Mouse (Mus musculus) small intestine, adult 2 months (tissue): ENCODE results near the gene Ccser1. TPM values are rescaled to one million over a fixed set of nuclear protein-coding genes. Genes with fewer than 3 reads are reported as not detected.
A peak's percentile ranks its signal among the peaks of the same experiment; 100 is the strongest.

Source experiments
- H3K27ac ChIP-seq: fragments of 200-500 bp; 2 replicates; pipeline ENCODE4 v1.5.1; 2012; ENCODE audit warnings: low read depth, low read length, control low read depth, inconsistent platforms; ENCODE audit not compliant: insufficient read depth
- H3K27me3 ChIP-seq: fragments of 200-500 bp; 2 replicates; pipeline ENCODE4 v1.6.1; 2012; ENCODE audit warnings: mild to moderate bottlenecking, moderate library complexity, low read length, inconsistent platforms; ENCODE audit not compliant: control insufficient read depth, insufficient read depth
- H3K36me3 ChIP-seq: fragments of 200-500 bp; 2 replicates; pipeline ENCODE4 v1.6.1; 2012; ENCODE audit warnings: mild to moderate bottlenecking, low read length, control low read depth, inconsistent platforms; ENCODE audit not compliant: control insufficient read depth, insufficient read depth
- H3K4me1 ChIP-seq: fragments of 200-500 bp; 2 replicates; pipeline ENCODE4 v1.6.1; 2012; ENCODE audit warnings: low read length, inconsistent platforms, mixed read lengths; ENCODE audit not compliant: control insufficient read depth, insufficient read depth, insufficient read length
- H3K4me3 ChIP-seq: fragments of 200-500 bp; 2 replicates; pipeline ENCODE4 v1.5.1; 2012; ENCODE audit warnings: low read depth, mild to moderate bottlenecking, control low read depth, inconsistent platforms, low read length, moderate library complexity
- CTCF ChIP-seq: fragments of 200-500 bp; IDR thresholded peaks from 2 replicates; pipeline ENCODE4 v1.5.1; 2012; ENCODE audit warnings: low read depth, mild to moderate bottlenecking, control low read depth, inconsistent platforms, low read length, moderate library complexity, mixed read lengths; ENCODE audit not compliant: insufficient replicate concordance, insufficient read length; ENCODE audit errors: extremely low read depth
- POLR2A ChIP-seq: fragments of 200-500 bp; IDR thresholded peaks from 2 replicates; pipeline ENCODE4 v1.6.1; 2012; ENCODE audit warnings: low read depth, mild to moderate bottlenecking, control low read depth, inconsistent platforms, low read length, moderate library complexity
- WGBS: fragments of 180-500 bp; shearing (Covaris S2); methylation state at CpG from one replicate; pipeline ENCODE4 v1.1.7; 2018; 5-methylcytosine and 5-hydroxymethylcytosine counted together
- polyA plus RNA-seq: library from polyadenylated mRNA; depleted of rRNA; stranded (reverse); fragments of >200 nt; gene quantifications from 2 replicates; pipeline ENCODE4 v1.2.3, GENCODE M21; 2012

The Ccser1 gene
- polyA plus RNA-seq, 1 experiment: 2.4 TPM

DNA sequence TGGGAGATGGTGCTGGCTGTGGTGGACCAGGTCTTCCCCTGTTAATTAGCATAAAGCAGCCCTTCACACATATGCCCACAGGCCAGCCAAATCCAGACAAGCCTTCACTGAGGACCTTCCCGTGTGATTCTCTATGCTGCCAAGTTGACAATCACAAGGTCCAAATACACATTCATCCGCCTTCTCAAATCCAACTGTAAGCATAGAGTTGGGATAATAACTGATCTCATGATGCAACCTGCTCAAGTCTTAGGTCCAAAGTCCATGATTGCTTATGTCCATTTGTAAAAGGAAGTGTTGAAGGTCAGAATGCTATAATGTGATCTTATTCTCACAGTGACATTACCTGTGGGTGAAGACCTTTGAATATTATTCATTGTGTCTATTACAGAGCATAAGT lies 43.4 kb downstream of the Ccser1 start:
- Histone ChIP-seq H3K4me3 (no peak overlapping the region), H3K27me3 (no peaks in the 10 kb centered on the region), H3K27ac (peak overlapping the region; percentile 42; the same call in 1 of the 2 replicates), H3K36me3 (no peaks in the 10 kb centered on the region), H3K4me1 (peaks cover 5% of the 10 kb centered on the region)
- TF ChIP-seq POLR2A: no peak
- no peak for TF ChIP-seq CTCF
- 32% methylated on average over 2 of the region's 2 CpGs for WGBS

DNA sequence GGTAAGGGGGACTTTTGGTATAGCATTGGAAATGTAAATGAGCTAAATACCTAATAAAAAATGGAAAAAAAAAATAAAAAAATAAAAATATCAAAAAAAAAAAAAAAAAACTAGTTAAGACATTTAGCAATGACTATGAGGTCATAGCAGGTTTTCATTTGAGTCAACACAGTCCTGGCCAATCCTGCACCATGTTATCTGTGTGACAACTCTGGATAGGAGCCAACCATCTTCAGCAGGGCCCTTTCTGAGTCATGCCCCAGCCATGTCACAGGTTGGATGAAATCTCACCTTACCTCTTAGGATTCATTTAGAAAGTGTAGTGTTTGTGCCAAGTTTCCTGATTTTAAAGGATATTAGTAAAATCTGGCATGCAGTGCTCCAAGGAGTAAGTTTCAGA lies 45.2 kb downstream of the Ccser1 start:
- TF ChIP-seq POLR2A (no peak), CTCF (no peak)
- Histone ChIP-seq H3K27ac (no peak overlapping the region), H3K4me3 (no peak overlapping the region), H3K27me3 (no peaks in the 10 kb centered on the region), H3K36me3 (no peaks in the 10 kb centered on the region), H3K4me1 (peaks cover 5% of the 10 kb centered on the region)

DNA sequence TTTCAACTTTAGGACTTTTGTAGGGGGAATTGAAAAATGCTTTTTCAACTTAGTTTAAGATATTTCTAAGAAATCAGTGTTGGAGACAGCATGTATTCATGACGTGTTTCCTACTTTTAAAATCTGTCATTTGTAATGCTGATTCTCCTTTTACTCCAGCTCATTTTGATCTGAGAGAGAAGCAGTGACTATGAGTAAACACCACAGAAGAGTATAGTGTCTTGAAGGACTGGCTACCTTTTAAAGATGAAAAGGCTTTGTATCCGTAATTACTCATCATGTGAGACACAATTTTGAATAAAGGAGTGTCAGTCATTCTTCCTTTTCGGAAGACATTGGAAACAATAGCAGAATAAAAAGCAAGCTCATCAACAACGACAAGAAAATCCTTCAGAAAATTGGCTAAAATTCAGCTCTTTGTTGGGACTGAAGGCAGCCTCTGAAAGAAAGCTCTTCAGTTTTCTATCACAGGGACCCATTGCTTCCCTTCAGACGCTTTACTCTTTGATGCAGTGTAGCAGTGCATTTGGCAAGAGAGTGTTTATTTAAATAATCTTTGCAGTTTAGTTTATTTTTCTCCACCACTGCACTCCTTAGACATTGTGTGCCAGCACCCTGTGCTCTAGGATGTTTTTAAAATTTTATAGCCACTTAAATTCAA lies 50.1 kb downstream of the Ccser1 start:
- H3K27ac ChIP-seq: no peak overlapping the region
- TF ChIP-seq POLR2A (no peak), CTCF (no peak)
- peaks cover 2% of the 10 kb centered on the region; the same call in 1 of the 2 replicates for H3K4me1 ChIP-seq
- H3K4me3 ChIP-seq: no peak overlapping the region
- 74% methylated on average over 5 of the region's 5 CpGs for WGBS
- no peaks in the 10 kb centered on the region for H3K27me3 ChIP-seq
- no peaks in the 10 kb centered on the region for H3K36me3 ChIP-seq

DNA sequence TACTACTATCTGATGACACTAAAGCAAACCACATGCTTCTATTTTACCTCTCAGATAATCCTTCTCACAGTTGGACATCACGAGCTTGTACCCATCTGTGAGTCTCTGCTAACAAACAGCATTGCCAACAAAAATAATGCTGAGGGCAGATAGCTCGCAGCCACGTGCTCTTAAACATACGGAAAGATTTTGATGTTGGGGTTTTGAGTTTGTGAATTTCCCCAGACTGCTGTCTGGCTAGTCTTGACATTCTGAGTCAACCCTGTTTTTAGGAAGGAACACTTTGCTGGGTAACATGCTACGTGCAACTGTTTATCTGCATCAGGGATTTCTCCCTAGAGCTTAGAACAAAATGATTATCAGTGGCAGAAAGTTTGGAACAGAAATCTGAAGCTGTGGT lies 52.9 kb downstream of the Ccser1 start:
- no peaks in the 10 kb centered on the region for H3K36me3 ChIP-seq
- H3K4me1 ChIP-seq: no peaks in the 10 kb centered on the region
- 75% methylated on average over 5 of the region's 5 CpGs for WGBS
- no peaks in the 10 kb centered on the region for H3K27me3 ChIP-seq
- H3K27ac ChIP-seq: no peak overlapping the region
- TF ChIP-seq CTCF: no peak
- no peak for TF ChIP-seq POLR2A
- no peak overlapping the region for H3K4me3 ChIP-seq

DNA sequence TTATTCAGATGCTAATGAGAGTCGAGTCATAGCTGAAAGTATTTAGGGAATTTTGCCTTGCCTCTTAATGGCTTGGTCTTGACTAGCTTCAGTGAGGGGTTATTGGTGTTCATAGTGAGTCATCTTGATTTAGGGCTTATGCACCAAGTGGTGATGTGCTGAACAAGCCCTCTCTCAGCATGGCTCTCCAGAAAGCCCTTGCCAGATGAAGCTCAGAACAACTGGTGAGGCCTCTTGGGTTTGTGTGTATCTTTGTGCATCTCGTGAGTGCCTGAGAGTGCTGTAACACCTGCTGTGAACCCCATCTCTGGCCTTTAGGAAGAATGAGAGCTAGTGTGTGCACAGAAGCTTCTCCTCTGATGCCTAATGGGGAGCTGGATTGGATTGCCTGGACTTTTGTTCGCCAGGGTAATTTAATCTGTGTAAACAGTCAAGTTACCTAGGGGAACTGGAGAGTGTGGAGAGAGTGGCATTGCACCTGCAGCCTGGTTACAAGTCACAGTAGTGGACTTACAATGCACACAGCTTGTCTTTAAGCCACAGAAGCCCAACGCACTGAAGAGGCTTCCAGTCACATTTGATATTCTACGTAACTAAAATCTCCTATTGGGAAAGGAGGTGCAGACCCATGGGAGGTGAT lies 53.5 kb downstream of the Ccser1 start:
- H3K27ac ChIP-seq: no peak overlapping the region
- 30% methylated on average over 5 of the region's 5 CpGs for WGBS
- no peak for TF ChIP-seq CTCF
- TF ChIP-seq POLR2A: no peak
- no peaks in the 10 kb centered on the region for H3K27me3 ChIP-seq
- no peaks in the 10 kb centered on the region for H3K36me3 ChIP-seq
- H3K4me3 ChIP-seq: no peak overlapping the region
- no peaks in the 10 kb centered on the region for H3K4me1 ChIP-seq

DNA sequence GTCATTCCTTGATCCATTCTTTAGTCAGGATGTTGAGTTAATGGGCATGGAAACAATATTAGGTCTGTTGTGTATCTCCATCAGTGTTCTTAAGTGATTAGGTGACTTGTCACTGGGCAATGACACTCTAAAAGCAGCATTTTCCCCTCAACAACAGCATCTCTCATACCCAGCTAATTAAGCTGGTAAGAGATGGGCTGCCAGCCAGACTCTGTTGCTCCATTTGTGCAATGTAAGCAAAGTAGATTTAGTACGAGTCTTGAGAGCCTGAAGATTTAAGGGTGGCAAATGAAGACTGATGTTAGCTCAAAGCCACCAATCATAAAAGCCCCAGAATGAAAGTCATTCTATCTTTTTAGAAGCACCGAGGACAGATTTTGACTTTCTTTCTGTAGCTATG lies 60.5 kb downstream of the Ccser1 start:
- Histone ChIP-seq H3K27me3 (no peaks in the 10 kb centered on the region), H3K4me3 (no peak overlapping the region), H3K4me1 (no peaks in the 10 kb centered on the region), H3K27ac (no peak overlapping the region), H3K36me3 (no peaks in the 10 kb centered on the region)
- WGBS: 83% methylated on average over 2 of the region's 2 CpGs
- TF ChIP-seq POLR2A (no peak), CTCF (no peak)

DNA sequence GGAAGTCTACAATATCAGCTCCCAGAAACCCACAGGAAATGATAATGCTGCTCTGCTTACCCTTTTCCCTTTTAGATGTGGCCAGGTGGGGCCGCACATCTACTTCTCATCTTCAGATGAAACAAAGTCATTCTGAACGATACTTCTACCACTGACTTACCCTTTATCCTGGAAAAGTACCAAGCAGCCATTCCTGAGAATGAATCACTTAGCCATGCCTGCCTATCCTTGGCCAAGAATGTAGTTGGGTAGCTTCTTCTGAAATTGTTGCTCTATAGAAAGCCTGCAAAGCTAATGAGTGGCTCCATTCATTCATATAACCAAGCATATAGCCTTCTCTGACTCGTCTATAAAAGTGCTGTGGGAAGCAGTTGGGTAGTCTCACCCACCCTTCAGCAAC lies 62.4 kb downstream of the Ccser1 start:
- WGBS: 80% methylated on average over 3 of the region's 3 CpGs
- no peak for TF ChIP-seq CTCF
- no peak for TF ChIP-seq POLR2A
- no peak overlapping the region for H3K27ac ChIP-seq

More for the DNA sequence above, 62.4 kb downstream of the Ccser1 start:
- Histone ChIP-seq H3K27me3 (no peaks in the 10 kb centered on the region), H3K4me3 (no peak overlapping the region), H3K36me3 (no peaks in the 10 kb centered on the region), H3K4me1 (no peaks in the 10 kb centered on the region)
